Mouse (Mus musculus) small intestine, adult 2 months (tissue): ENCODE measurements at regions not wholly inside any gene's neighbourhood (a gene's known extent, or its start where the extent isn't known, plus 50 kb on each side); places are given as distances from the start of the nearest gene placed in this dataset.

Source experiments
- CTCF ChIP-seq: fragments of 200-500 bp; IDR thresholded peaks from 2 replicates; pipeline ENCODE4 v1.5.1; 2012; ENCODE audit warnings: low read depth, mild to moderate bottlenecking, control low read depth, inconsistent platforms, low read length, moderate library complexity, mixed read lengths; ENCODE audit not compliant: insufficient replicate concordance, insufficient read length; ENCODE audit errors: extremely low read depth
- POLR2A ChIP-seq: fragments of 200-500 bp; IDR thresholded peaks from 2 replicates; pipeline ENCODE4 v1.6.1; 2012; ENCODE audit warnings: low read depth, mild to moderate bottlenecking, control low read depth, inconsistent platforms, low read length, moderate library complexity

DNA sequence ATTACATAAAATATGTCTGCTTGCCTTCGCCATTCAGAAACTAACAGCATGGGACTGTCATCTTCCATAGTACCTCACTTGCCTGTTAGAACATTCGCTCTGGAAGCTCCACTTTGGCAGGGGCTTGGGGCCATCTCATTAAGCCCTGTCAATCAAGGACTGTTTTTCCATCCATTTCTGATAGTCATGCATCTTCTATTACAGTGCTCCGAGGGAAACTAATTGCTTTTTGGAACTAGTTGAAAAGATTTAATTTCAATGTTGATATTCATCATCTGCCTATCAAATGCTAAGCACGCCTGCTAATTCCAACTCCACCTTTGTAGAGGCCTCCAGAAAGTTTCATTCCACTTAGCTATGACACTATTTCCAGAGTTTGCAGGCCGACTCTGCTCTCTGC, 232.7 kb downstream of the Diras2 start:
- TF ChIP-seq POLR2A (no peak), CTCF (no peak)
